ENCODE assay signal across 22 mouse cellular contexts in genomic region chr6:106463857-106464256, GRCm38 (mm10).
A peak's percentile ranks its signal among the peaks of the same experiment; 100 is the strongest.
DNase-seq lines count a peak whose midpoint lies in the region; ATAC-seq lines count a peak whose summit lies in the region.
"Had no signal": no experiment of that assay in that cellular context is flagged by ENCODE, and none has a peak within 500 bp of the region (broad histone marks: within the 10 kb centered on the region; RNA-seq: fewer than 3 reads in every experiment).

No protein-coding gene starts in this region.

- peak; percentile 22 to 49 for DNase-seq in heart, adult 18-20 months
- DNase-seq in heart, postnatal 14 days = no peak
- peak; percentile 10 to 16 for DNase-seq in heart, adult 9 months (ENCODE audit: low spot score in 2 of 2)
- peak; percentile 25 for DNase-seq in brain, adult 2 months (ENCODE audit: low read depth, low spot score)
- DNase-seq in cerebellum, postnatal 25 days = no peak
- DNase-seq: adrenal gland, adult 2 months; adrenal gland, postnatal 10 days; adrenal gland, postnatal 25 days; cerebellum, adult 11-12 months; cerebellum, adult 2 months; cerebellum, adult 9-10 months; cerebellum, postnatal 10 days; cerebellum, postnatal 36 days; embryo, embryonic 11 days had no signal

- no peaks in the 10 kb centered on the region for H3K27me3 ChIP-seq in heart, embryonic 11.5 days (ENCODE audit: control insufficient read depth, insufficient read depth, low read length)
- H3K27me3 ChIP-seq: embryonic facial prominence, embryonic 13.5 days; embryonic facial prominence, embryonic 15.5 days; forebrain, embryonic 12.5 days had no signal

- H3K9me3 ChIP-seq in heart, embryonic 11.5 days (replicated peaks; ENCODE audit: control insufficient read depth, low read length) = no peaks in the 10 kb centered on the region
- H3K9me3 ChIP-seq: embryonic facial prominence, embryonic 13.5 days; embryonic facial prominence, embryonic 15.5 days; forebrain, embryonic 10.5 days; forebrain, embryonic 12.5 days had no signal

- 48% methylated on average over 2 of the region's 2 CpGs for WGBS in heart, embryonic 11.5 days (ENCODE audit: insufficient replicate concordance)

- no peak overlapping the region for H3K27ac ChIP-seq in heart, embryonic 11.5 days (ENCODE audit: low read depth, low read length)
- H3K27ac ChIP-seq: embryonic facial prominence, embryonic 13.5 days; embryonic facial prominence, embryonic 15.5 days; forebrain, embryonic 10.5 days; forebrain, embryonic 12.5 days had no signal

- intact Hi-C loops in heart, postnatal 14 days (cut with DNase I) = no loop called here

- no peak overlapping the region for H3K9ac ChIP-seq in heart, embryonic 11.5 days (ENCODE audit: low read depth, low read length)
- H3K9ac ChIP-seq: embryonic facial prominence, embryonic 13.5 days; embryonic facial prominence, embryonic 15.5 days; forebrain, embryonic 12.5 days had no signal

- no peaks in the 10 kb centered on the region for H3K36me3 ChIP-seq in heart, embryonic 11.5 days (ENCODE audit: control insufficient read depth, insufficient read depth, low read length)
- H3K36me3 ChIP-seq: embryonic facial prominence, embryonic 13.5 days; embryonic facial prominence, embryonic 15.5 days; forebrain, embryonic 10.5 days; forebrain, embryonic 12.5 days had no signal

- no peak overlapping the region for H3K4me2 ChIP-seq in heart, embryonic 11.5 days
- H3K4me2 ChIP-seq: embryonic facial prominence, embryonic 13.5 days; embryonic facial prominence, embryonic 15.5 days; forebrain, embryonic 12.5 days had no signal

- no peak overlapping the region for H3K4me3 ChIP-seq in heart, embryonic 11.5 days (ENCODE audit: low read depth, low read length)
- H3K4me3 ChIP-seq: embryonic facial prominence, embryonic 13.5 days; embryonic facial prominence, embryonic 15.5 days; erythroblast, embryonic 14.5 days; forebrain, embryonic 10.5 days; forebrain, embryonic 12.5 days had no signal

- H3K4me1 ChIP-seq in heart, embryonic 11.5 days (ENCODE audit: control insufficient read depth, insufficient read depth, low read length) = no peaks in the 10 kb centered on the region
- H3K4me1 ChIP-seq: embryonic facial prominence, embryonic 15.5 days had no signal

- ATAC-seq in heart, embryonic 11.5 days (replicated peaks; ENCODE audit: insufficient number of reproducible peaks, low FRiP score, low TSS enrichment) = no peak
- ATAC-seq: forebrain, embryonic 14.5 days; forebrain, embryonic 16.5 days had no signal

Comparison
In these comparisons a context has a peak if more than half of its experiments do, and no peak if none do; other contexts are left out.
1. DNase-seq: peak in heart, adult 18-20 months (2 of 2), heart, adult 9 months (2 of 2) and brain, adult 2 months (single experiment); none in heart, postnatal 14 days (0 of 2) and cerebellum, postnatal 25 days (0 of 2).